ENCODE assay signal across 8 mouse cellular contexts in genomic region chr2:150665534-150666451, GRCm38 (mm10). TPM values are rescaled to one million over a fixed set of nuclear protein-coding genes. Genes with fewer than 3 reads are reported as not detected.
DNase-seq lines count a peak whose midpoint lies in the region; ATAC-seq lines count a peak whose summit lies in the region.

No protein-coding gene starts in this region.

- ATAC-seq in neural tube, embryonic 11.5 days (ENCODE audit: insufficient read depth, low FRiP score, low TSS enrichment), result no peak
- no peak for ATAC-seq in hindbrain, embryonic 11.5 days (ENCODE audit: low FRiP score)
- no peak for ATAC-seq in inflammation-experienced regulatory T-cells, adult 6 months

- no peak overlapping the region for H3K4me3 ChIP-seq in neural tube, embryonic 11.5 days (ENCODE audit: low read depth, low read length)
- no peak overlapping the region for H3K4me3 ChIP-seq in hindbrain, embryonic 11.5 days (ENCODE audit: low read depth, low read length)

- no peak for DNase-seq in neural tube, embryonic 11.5 days (ENCODE audit: low spot score)
- no peak for DNase-seq in neural tube, embryonic 10.5 days (ENCODE audit: extremely low spot score, low spot score)
- peak; percentile 15 for DNase-seq in hindbrain, embryonic 11.5 days (ENCODE audit: low spot score)
- DNase-seq in lung, postnatal 36 days, result peak; percentile 71
- peak; percentile 70 for DNase-seq in thymus, postnatal 0 days (ENCODE audit: low spot score)
- no peak for DNase-seq in retina, embryonic 14.5 days (ENCODE audit: low spot score)
- DNase-seq in embryo, embryonic 9.5 days (ENCODE audit: extremely low spot score), result no peak

- no peaks in the 10 kb centered on the region for H3K9me3 ChIP-seq in neural tube, embryonic 11.5 days (ENCODE audit: control insufficient read depth, low read length)
- H3K9me3 ChIP-seq in hindbrain, embryonic 11.5 days (ENCODE audit: control insufficient read depth, low read length), result no peaks in the 10 kb centered on the region

- peaks cover 3% of the 10 kb centered on the region; the same call in 1 of the 2 replicates for H3K27me3 ChIP-seq in neural tube, embryonic 11.5 days (ENCODE audit: control insufficient read depth, insufficient read depth, low read length)
- H3K27me3 ChIP-seq in hindbrain, embryonic 11.5 days (ENCODE audit: control insufficient read depth, insufficient read depth, low read length), result peaks cover 3% of the 10 kb centered on the region

- WGBS in neural tube, embryonic 11.5 days, result 55% methylated on average over 10 of the region's 10 CpGs
- 51% methylated on average over 10 of the region's 10 CpGs for WGBS in hindbrain, embryonic 11.5 days

- no peak overlapping the region for H3K27ac ChIP-seq in neural tube, embryonic 11.5 days (ENCODE audit: low read depth, low read length)
- no peak overlapping the region for H3K27ac ChIP-seq in hindbrain, embryonic 11.5 days (ENCODE audit: low read depth, low read length)

- H3K36me3 ChIP-seq in neural tube, embryonic 11.5 days (ENCODE audit: control insufficient read depth, insufficient read depth, low read length), result no peaks in the 10 kb centered on the region
- H3K36me3 ChIP-seq in hindbrain, embryonic 11.5 days (ENCODE audit: control insufficient read depth, insufficient read depth, low read length), result no peaks in the 10 kb centered on the region

- peaks cover 2% of the 10 kb centered on the region; the same call in 1 of the 2 replicates for H3K4me1 ChIP-seq in neural tube, embryonic 11.5 days (ENCODE audit: control insufficient read depth, insufficient read depth, low read length)
- no peaks in the 10 kb centered on the region for H3K4me1 ChIP-seq in hindbrain, embryonic 11.5 days (replicated peaks; ENCODE audit: control insufficient read depth, insufficient read depth, low read length)

- peak overlapping the region; percentile 10; the same call in 1 of the 2 replicates for H3K4me2 ChIP-seq in neural tube, embryonic 11.5 days (ENCODE audit: low read depth)
- no peak overlapping the region for H3K4me2 ChIP-seq in hindbrain, embryonic 11.5 days (replicated peaks; ENCODE audit: low read depth, low read length)

- no peak overlapping the region for H3K9ac ChIP-seq in neural tube, embryonic 11.5 days (ENCODE audit: low read length)
- H3K9ac ChIP-seq in hindbrain, embryonic 11.5 days (ENCODE audit: low read depth, low read length), result no peak overlapping the region

RNA-seq across cellular contexts. Expression of gene Acss1, which starts 2.5 kb away (rescaled TPM):
- 18.4 and 21.5 TPM in 2 replicates for polyA plus RNA-seq in neural tube, embryonic 11.5 days (2014; fragmentation: Nextera tagmentation; extraction: Ambion mirVana)
- 31.4 and 31.9 TPM in 2 replicates for polyA plus RNA-seq in hindbrain, embryonic 11.5 days (2014; fragmentation: Nextera tagmentation; extraction: Ambion mirVana)
- 22.0 and 25.3 TPM in 2 replicates for polyA plus RNA-seq in thymus, postnatal 0 days (2015; fragmentation: Nextera tagmentation; extraction: Ambion mirVana)
- 10 to 100 TPM in 2 of 3 experiments, 1 to 10 TPM in 1; 7.4 to 18.7 (median 13.7) TPM for polyA plus RNA-seq in inflammation-experienced regulatory T-cells, adult 6 months (2017; shearing (Covaris generic))

RNA-seq across cellular contexts. Expression of gene Vsx1, which starts 23.4 kb away (rescaled TPM):
- 0.91 and 0.99 TPM in 2 replicates for polyA plus RNA-seq in neural tube, embryonic 11.5 days (2014; fragmentation: Nextera tagmentation; extraction: Ambion mirVana)
- polyA plus RNA-seq in hindbrain, embryonic 11.5 days (2014; fragmentation: Nextera tagmentation; extraction: Ambion mirVana), result 1.1 and 1.9 TPM in 2 replicates
- polyA plus RNA-seq in thymus, postnatal 0 days (2015; fragmentation: Nextera tagmentation; extraction: Ambion mirVana), result not detected in 2 replicates
- polyA plus RNA-seq in inflammation-experienced regulatory T-cells, adult 6 months (2017; shearing (Covaris generic)), result not detected

RNA-seq across cellular contexts. Expression of gene Apmap, which starts 57.4 kb away (rescaled TPM):
- 39.9 and 41.2 TPM in 2 replicates for polyA plus RNA-seq in neural tube, embryonic 11.5 days (2014; fragmentation: Nextera tagmentation; extraction: Ambion mirVana)
- 40.3 and 42.6 TPM in 2 replicates for polyA plus RNA-seq in hindbrain, embryonic 11.5 days (2014; fragmentation: Nextera tagmentation; extraction: Ambion mirVana)
- polyA plus RNA-seq in thymus, postnatal 0 days (2015; fragmentation: Nextera tagmentation; extraction: Ambion mirVana), result 36.6 and 41.1 TPM in 2 replicates
- 10 to 100 TPM; 14.9 to 16.8 (median 15.8) TPM for polyA plus RNA-seq in inflammation-experienced regulatory T-cells, adult 6 months (2017; shearing (Covaris generic))

Comparison
In these comparisons a context has a peak if more than half of its experiments do, and no peak if none do; other contexts are left out.
1. DNase-seq: peak in hindbrain, embryonic 11.5 days (single experiment), lung, postnatal 36 days (single experiment) and thymus, postnatal 0 days (single experiment); none in neural tube, embryonic 11.5 days (single experiment), neural tube, embryonic 10.5 days (single experiment), retina, embryonic 14.5 days (single experiment) and embryo, embryonic 9.5 days (single experiment).